Mouse (Mus musculus) heart, embryonic 16.5 days (tissue): ENCODE measurements around the gene Ip6k1. TPM values are rescaled to one million over a fixed set of nuclear protein-coding genes. Genes with fewer than 3 reads are reported as not detected.

Source experiments
- ATAC-seq: fragments of 200-750 bp; cut with Nextera tagmentation; replicated peaks from 2 replicates; pipeline ENCODE4 v1.8.0; 2017; ENCODE audit warnings: moderate number of reproducible peaks; ENCODE audit not compliant: insufficient read depth, low FRiP score; ENCODE audit errors: extremely low read depth
- H3K27ac ChIP-seq: fragments of 300-500 bp; sonication (generic); 2 replicates; pipeline ENCODE4 v1.5.1; 2014; ENCODE audit warnings: mild to moderate bottlenecking, low read length, control low read depth, moderate library complexity
- H3K27me3 ChIP-seq: fragments of 300-500 bp; sonication (generic); 2 replicates; pipeline ENCODE4 v1.6.1; 2014; ENCODE audit warnings: low read length, mixed read lengths; ENCODE audit not compliant: control insufficient read depth, insufficient read depth
- H3K36me3 ChIP-seq: fragments of 300-500 bp; sonication (generic); 2 replicates; pipeline ENCODE4 v1.6.1; 2014; ENCODE audit not compliant: control insufficient read depth, insufficient read depth
- H3K4me1 ChIP-seq: fragments of 300-500 bp; sonication (generic); 2 replicates; pipeline ENCODE4 v1.6.1; 2014; ENCODE audit warnings: low read length, mixed read lengths; ENCODE audit not compliant: control insufficient read depth, insufficient read depth
- H3K4me2 ChIP-seq: fragments of 300-500 bp; sonication (generic); 2 replicates; pipeline ENCODE4 v1.6.1; 2014; ENCODE audit warnings: low read depth, mild to moderate bottlenecking, control low read depth, low read length
- H3K4me3 ChIP-seq: fragments of 300-500 bp; sonication (generic); 2 replicates; pipeline ENCODE4 v1.5.1; 2014; ENCODE audit warnings: mild to moderate bottlenecking, control low read depth, low read length
- H3K9ac ChIP-seq: fragments of 300-500 bp; sonication (generic); 2 replicates; pipeline ENCODE4 v1.6.1; 2014; ENCODE audit warnings: low read length, control low read depth
- H3K9me3 ChIP-seq: fragments of 300-500 bp; sonication (generic); replicated peaks from 2 replicates; pipeline ENCODE4 v1.6.1; 2016; ENCODE audit warnings: low read length; ENCODE audit not compliant: control insufficient read depth
- WGBS: fragments of 180-500 bp; shearing (Covaris S2); extraction: QIAGEN DNeasy Blood & Tissue Kit; methylation state at CpG from one replicate; pipeline ENCODE4 v1.1.7; 2014; 5-methylcytosine and 5-hydroxymethylcytosine counted together
- microRNA-seq: library from miRNA; unstranded; fragments of <30 nt; microRNA quantifications from one replicate; pipeline ENCODE4, GENCODE M21; 2017
- polyA plus RNA-seq: library from polyadenylated mRNA; unstranded; fragments of >200 nt; fragmentation: Nextera tagmentation; extraction: Ambion mirVana; gene quantifications from 2 replicates; pipeline ENCODE4 v1.2.1, GENCODE M21; 2015

Ip6k1 gene
- polyA plus RNA-seq, 1 experiment from 2014 or later, result 38.8 TPM

DNA sequence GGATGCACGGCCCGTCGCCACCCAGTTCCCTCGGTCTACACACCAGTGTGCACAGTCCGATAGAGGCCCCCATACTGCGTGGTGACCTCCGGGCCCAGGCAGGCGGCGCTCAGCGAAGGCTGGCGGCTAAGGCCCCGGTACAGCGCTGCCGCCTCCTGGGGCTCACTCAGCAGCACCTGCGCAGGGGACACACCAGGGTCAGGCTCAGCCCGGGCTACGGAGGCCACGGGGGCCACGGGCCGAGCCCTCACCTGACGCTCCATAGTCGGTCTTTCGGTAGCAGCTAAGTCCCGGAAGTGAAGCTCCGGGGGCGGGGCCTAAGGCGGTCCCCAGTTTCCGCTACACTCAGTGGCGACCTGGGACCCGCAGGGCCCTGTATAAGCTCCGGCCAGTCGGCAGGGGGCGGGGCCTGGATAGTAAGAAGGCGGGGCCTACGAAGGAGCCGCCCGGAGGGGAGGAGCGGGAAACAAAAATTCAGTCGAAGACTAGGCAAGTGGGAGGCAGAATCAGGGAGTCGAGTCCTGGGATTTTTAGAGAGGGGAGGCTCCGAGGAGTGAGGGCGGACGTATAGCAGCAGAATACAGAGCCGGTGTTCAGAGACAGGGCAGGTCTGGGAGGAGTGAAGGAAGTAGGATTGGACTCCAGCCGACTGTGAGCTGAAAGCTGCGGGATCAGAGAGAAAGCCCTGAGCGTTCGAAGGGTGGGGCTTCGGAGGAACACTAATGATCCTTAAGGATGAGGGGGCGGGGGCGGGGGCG is 92.1 kb downstream of the Ip6k1 start, which contains the start of gene Apeh:
TSS of gene Apeh (minus strand) at position 423 of the 758 bp plus-strand sequence.
- Histone ChIP-seq H3K4me1 (peaks cover 20% of the 10 kb centered on the region; the same call in 1 of the 2 replicates), H3K27ac (peak within 1 kb of the TSS; percentile 84), H3K4me3 (peak within 1 kb of the TSS; percentile 82), H3K36me3 (peaks cover 17% of the 10 kb centered on the region), H3K9ac (peak within 1 kb of the TSS; percentile 90), H3K27me3 (no peaks in the 10 kb centered on the region), H3K9me3 (no peaks in the 10 kb centered on the region), H3K4me2 (peak within 1 kb of the TSS; percentile 99)
- ATAC-seq, result peak; percentile 95
- WGBS, result under 1% methylated on average over 52 of the region's 52 CpGs

DNA sequence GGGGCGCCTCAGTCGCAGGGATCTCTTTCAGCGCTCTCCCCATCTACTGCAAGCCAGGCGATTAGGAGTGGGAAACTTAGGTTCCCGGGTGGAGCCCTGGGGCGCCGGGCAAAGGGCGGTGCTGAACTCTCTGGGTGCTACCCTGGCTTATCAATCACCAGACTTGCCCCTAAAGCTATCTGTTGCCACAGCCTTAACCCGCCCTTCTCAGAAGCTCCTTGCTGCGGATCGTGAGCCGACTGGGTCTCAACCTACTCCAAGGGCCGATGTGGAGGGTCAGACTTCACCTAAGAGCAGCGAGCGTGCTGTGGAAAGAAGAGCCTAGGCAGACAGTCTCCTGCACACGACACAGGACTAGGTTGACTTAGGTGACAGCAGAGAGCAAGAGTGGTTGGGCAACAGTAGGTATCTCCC is 92.7 kb downstream of the Ip6k1 start:
- peak overlapping the region; percentile 99 for H3K4me2 ChIP-seq
- peak overlapping the region; percentile 90 for H3K9ac ChIP-seq
- peak overlapping the region; percentile 50 for H3K27ac ChIP-seq
- peaks cover 13% of the 10 kb centered on the region for H3K36me3 ChIP-seq
- H3K27me3 ChIP-seq, result no peaks in the 10 kb centered on the region
- 0 out of 2 replicates have a peak, but pooled peaks have one; percentile 10 for ATAC-seq
- peak overlapping the region; percentile 82 for H3K4me3 ChIP-seq
- H3K9me3 ChIP-seq, result no peaks in the 10 kb centered on the region
- peaks cover 20% of the 10 kb centered on the region; the same call in 1 of the 2 replicates for H3K4me1 ChIP-seq
- under 1% methylated on average over 16 of the region's 16 CpGs for WGBS

DNA sequence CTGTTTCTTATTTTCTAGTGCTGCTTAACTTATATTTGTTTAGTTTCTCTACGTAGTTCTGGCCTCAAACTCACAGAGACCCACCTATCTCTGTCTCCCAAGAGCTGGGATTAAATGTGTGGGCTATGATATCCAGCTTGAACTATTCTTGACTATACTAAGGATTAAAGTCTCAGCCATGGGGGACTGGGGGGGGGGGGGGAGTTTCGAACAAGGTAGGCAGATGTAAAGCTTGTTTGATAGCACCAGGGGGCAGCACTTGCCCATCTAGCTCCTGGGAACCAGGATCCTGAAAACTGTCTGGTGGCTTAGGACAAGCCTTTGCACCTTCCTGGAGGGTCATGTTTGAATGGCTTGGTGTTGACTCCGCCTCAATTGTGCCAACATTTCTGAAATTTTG is 93.2 kb downstream of the Ip6k1 start:
- ATAC-seq, result 0 out of 2 replicates have a peak, but pooled peaks have one; percentile 15
- Histone ChIP-seq H3K27ac (no peak overlapping the region; the same call in 1 of the 2 replicates), H3K9ac (peak overlapping the region; percentile 90), H3K4me2 (peak overlapping the region; percentile 99), H3K36me3 (peaks cover 8% of the 10 kb centered on the region; the same call in 1 of the 2 replicates), H3K9me3 (no peaks in the 10 kb centered on the region), H3K4me1 (peaks cover 20% of the 10 kb centered on the region; the same call in 1 of the 2 replicates), H3K4me3 (peak overlapping the region; percentile 82), H3K27me3 (no peaks in the 10 kb centered on the region)
- 7% methylated on average over 3 of the region's 3 CpGs for WGBS

DNA sequence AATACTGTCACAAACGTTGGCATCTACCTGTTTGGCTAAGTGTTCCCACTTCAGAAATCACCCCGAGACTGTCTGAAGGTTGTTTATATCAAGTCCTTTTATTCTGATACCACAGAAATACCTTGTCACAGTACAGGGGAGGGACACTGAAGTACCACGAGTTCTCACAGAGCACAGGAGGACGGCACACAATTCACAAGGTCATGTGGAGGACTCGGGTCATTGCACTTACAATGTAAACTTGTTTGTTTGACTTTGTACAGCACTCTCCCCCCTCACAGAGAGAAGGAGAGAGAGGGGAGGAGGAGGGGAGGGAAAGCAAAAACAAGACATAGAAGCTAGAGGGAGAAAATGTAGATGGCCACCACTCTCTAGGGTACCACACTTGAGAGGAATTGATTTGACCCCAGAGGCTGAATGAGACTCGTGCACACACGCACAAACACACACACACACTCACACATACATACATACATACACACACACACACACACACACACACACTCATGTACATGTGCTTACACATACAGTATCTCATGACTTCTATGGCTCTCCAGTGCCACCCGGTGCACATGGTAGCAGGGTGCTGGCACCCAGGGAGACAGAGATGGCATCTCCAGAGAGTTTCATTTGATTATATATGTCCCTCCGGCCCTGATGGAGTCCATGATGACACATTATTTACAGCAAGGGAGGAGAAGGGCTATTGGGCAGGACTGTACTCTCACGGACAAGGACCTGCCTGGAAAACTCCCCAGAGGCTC is 93.8 kb downstream of the Ip6k1 start:
- ATAC-seq, result no peak
- H3K27me3 ChIP-seq, result no peaks in the 10 kb centered on the region
- H3K27ac ChIP-seq, result peak overlapping the region; percentile 41; the same call in 1 of the 2 replicates
- peaks cover 20% of the 10 kb centered on the region; the same call in 1 of the 2 replicates for H3K4me1 ChIP-seq
- 0 out of 2 replicates have a peak overlapping the region, but pooled peaks have one; percentile 7 for H3K9ac ChIP-seq
- 55% methylated on average over 10 of the region's 10 CpGs for WGBS
- peaks cover 2% of the 10 kb centered on the region; the same call in 1 of the 2 replicates for H3K36me3 ChIP-seq
- no peak overlapping the region for H3K4me3 ChIP-seq
- no peak overlapping the region for H3K4me2 ChIP-seq
- H3K9me3 ChIP-seq, result no peaks in the 10 kb centered on the region

Small RNA genes within 50 kb of the gene (microRNA-seq; reads per million reads assigned to microRNA genes)
- gene Mir7088, result not detected

Other genes starting within 250 kb of the Ip6k1 start
- gene Rbm5, start 231.5 kb upstream of the Ip6k1 start, polyA plus RNA-seq, result 137 and 146 TPM in 2 replicates
- 48.3 and 48.8 TPM in 2 replicates for gene Rbm6, start 129.3 kb upstream of the Ip6k1 start, polyA plus RNA-seq
- gene Mon1a, start 114.3 kb upstream of the Ip6k1 start, polyA plus RNA-seq, result 11.0 and 13.1 TPM in 2 replicates
- 2.4 and 2.8 TPM in 2 replicates for gene Mst1r, start 95.6 kb upstream of the Ip6k1 start, polyA plus RNA-seq
- not detected in 2 replicates for gene Actl11, start 74.0 kb upstream of the Ip6k1 start, polyA plus RNA-seq
- gene Camkv, start 66.8 kb upstream of the Ip6k1 start, polyA plus RNA-seq, result 0.77 and 2.3 TPM in 2 replicates
- gene Traip, start 52.4 kb upstream of the Ip6k1 start, polyA plus RNA-seq, result 11.8 and 12.7 TPM in 2 replicates
- 24.1 and 24.2 TPM in 2 replicates for gene Uba7, start 27.0 kb upstream of the Ip6k1 start, polyA plus RNA-seq
- gene Gm20661, start 19.4 kb upstream of the Ip6k1 start, polyA plus RNA-seq, result 2.6 and 3.0 TPM in 2 replicates
- 40.9 and 44.0 TPM in 2 replicates for gene Inka1, start 16.6 kb upstream of the Ip6k1 start, polyA plus RNA-seq
- 4.6 TPM in 2 replicates for gene Cdhr4, start 10.0 kb upstream of the Ip6k1 start, polyA plus RNA-seq
- 0.36 and 0.76 TPM in 2 replicates for gene Gm20662, start 6.2 kb upstream of the Ip6k1 start, polyA plus RNA-seq
- 21.6 and 26.0 TPM in 2 replicates for gene Gmppb, start 46.7 kb downstream of the Ip6k1 start, polyA plus RNA-seq
- gene Amigo3, start 50.7 kb downstream of the Ip6k1 start, polyA plus RNA-seq, result 1.9 and 2.4 TPM in 2 replicates
- gene Mst1, start 77.9 kb downstream of the Ip6k1 start, polyA plus RNA-seq, result 0.44 and 0.53 TPM in 2 replicates
- gene Rnf123, start 80.8 kb downstream of the Ip6k1 start, polyA plus RNA-seq, result 31.3 and 34.7 TPM in 2 replicates
- gene Apeh, start 92.1 kb downstream of the Ip6k1 start, polyA plus RNA-seq, result 54.5 and 57.0 TPM in 2 replicates
- gene Bsn, start 187.9 kb downstream of the Ip6k1 start, polyA plus RNA-seq, result 0.34 and 0.81 TPM in 2 replicates